Mouse (Mus musculus) c-Kit-positive CD71-negative TER-119-negative erythroid progenitor cells, embryonic 14.5 days (primary cell): ENCODE measurements around the gene Otud3.
"Not testable (repeated sequence)": the region's sequence is repeated elsewhere in the genome, so short reads cannot be mapped to it uniquely, and the experiment has no call there.

Experiments
- DNase-seq: peaks from one replicate; pipeline ENCODE4 v3.0.0-alpha.2; 2013; ENCODE audit warnings: low read depth

Gene Otud3

DNA sequence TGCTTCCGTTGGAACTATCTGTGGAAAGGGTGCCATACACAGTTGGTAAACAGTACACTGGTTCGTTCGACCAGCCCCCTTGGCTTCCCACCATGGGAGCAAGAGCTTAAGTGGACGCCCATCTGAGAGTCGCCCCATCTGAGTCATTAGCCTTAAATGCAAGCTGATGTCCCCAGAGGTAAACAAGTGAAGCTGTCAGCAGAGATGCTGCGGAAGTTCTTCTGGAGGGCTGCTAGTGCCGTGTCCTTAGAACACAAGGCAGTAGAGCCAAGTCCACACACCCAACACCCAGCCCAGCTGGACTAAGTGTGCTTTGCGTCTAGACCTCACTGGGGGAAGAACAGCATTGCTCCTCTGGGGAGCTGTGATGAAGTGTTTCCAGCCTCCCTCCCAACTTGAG lies 24.1 kb downstream of the Otud3 start:
- DNase-seq, result no peak

- DNase-seq, result no peak
Observed at GRCm38 (mm10) chr4:138889165-138889564, 24.6 kb downstream of the Otud3 start.

GRCm38 (mm10) chr4:138884261-138884660 lies 29.5 kb downstream of the Otud3 start:
- DNase-seq, result peak; percentile 84

GRCm38 (mm10) chr4:138882179-138882578 lies 31.6 kb downstream of the Otud3 start:
- no peak for DNase-seq

DNA sequence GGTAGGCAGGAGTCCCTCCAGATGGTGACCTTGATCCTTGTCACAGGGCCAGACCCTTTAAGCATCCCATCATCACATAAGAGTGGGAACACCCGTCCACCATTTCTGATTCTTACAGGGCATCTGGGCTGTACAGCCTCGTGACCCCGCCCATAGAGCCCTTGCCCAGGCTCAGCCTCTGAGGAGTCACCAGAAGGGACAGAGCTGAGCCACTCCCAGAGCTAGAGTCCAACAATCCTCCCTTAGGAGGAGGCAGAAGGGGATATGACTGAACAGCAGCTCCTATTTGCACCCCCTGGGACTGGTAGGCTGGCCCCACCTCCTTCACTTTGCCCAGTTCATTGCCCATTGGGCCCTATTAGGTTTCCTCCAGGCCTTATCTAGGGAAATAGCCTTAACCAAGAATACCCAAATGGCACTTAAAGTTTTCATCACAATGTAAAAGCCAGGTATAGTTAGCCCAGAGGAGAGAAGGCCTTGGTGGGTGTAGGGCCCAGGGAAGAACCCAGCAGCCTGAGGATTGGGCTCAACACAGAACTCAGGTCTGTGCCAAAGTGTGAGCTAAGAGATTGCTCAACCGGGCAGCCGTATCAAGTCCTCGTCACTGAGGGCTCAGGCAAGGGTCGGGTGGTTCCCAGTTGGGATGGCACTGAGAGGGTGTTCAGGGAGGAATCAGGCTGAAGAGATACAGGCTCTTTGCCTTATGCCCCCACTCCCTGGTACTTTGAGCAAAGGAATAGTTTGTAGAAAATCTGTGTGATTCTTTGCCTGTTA lies 32.7 kb downstream of the Otud3 start:
- DNase-seq, result no peak

- no peak for DNase-seq
Observed at GRCm38 (mm10) chr4:138879808-138880207, 33.9 kb downstream of the Otud3 start.

- DNase-seq, result no peak
Observed at GRCm38 (mm10) chr4:138878783-138879182, 35.0 kb downstream of the Otud3 start.

GRCm38 (mm10) chr4:138877731-138878130 lies 36.0 kb downstream of the Otud3 start, which contains the start of gene Pla2g2e:
Gene Pla2g2e (plus strand): TSS chr4:138877942.
- no peak for DNase-seq

DNA sequence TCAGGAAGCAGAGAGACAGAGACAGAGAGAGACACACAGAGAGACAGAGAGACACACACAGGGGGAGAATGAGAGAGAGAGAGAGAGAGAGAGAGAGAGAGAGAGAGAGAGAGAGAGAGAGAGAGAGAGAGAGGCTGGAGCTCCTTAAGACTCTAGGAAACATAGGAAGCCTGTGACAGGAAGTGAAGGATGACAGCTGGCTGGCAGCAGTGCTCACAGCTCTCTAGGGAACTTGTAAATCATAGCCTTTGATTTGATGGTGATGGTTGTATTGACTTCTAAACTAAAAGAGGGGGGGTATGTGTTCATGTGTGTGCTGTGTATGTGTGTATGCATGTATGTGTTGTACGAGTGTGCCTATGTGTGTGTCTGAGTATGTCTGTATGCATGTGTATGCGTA lies 37.8 kb downstream of the Otud3 start:
- no peak for DNase-seq

DNA sequence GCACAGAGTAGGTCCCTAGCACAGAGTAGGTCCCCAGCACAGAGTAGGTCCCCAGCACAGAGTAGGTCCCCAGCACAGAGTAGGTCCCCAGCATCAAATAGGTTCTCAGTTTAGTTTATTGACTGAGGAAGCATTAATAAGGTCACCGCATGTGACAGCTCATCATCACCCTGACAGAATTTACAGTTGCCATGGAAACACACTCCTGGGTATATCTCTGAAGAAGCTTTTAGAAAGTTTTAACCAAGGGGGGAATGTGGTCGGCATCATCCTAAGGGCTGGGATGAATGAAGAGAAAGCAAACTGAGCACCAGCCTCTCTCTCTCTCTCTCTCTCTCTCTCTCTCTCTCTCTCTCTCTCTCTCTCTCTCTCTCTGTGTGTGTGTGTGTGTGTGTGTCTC lies 38.5 kb downstream of the Otud3 start:
- DNase-seq, result not testable (repeated sequence)

GRCm38 (mm10) chr4:138873864-138874263 lies 39.9 kb downstream of the Otud3 start, which contains the start of gene Gm13030:
Gene Gm13030 (minus strand): TSS chr4:138873964.
- no peak for DNase-seq

GRCm38 (mm10) chr4:138868666-138869065 lies 45.1 kb downstream of the Otud3 start:
- DNase-seq, result no peak

DNA sequence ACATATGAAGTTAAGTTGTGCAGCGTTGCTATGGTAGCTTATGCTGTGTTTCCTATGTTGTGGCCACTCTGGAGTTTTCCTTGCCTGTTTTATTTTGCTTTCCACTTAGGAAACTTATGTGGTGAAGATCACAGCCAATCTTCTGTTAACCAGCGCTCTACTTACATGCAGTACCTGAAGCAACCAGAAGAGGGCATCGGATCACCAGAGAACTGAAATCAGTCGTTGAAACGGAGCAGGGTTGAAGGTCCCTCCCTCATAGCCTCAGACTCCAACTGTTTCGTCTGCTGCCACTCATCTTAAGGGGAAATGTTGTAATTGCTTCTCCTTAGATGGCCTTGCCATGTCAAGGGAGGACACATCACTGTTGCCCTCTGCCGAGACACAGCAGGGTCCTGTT lies 47.3 kb downstream of the Otud3 start:
- DNase-seq, result peak; percentile 53

- DNase-seq, result no peak
Observed at GRCm38 (mm10) chr4:138865991-138866390, 47.8 kb downstream of the Otud3 start.

GRCm38 (mm10) chr4:138865092-138865491 lies 48.7 kb downstream of the Otud3 start:
- no peak for DNase-seq

DNA sequence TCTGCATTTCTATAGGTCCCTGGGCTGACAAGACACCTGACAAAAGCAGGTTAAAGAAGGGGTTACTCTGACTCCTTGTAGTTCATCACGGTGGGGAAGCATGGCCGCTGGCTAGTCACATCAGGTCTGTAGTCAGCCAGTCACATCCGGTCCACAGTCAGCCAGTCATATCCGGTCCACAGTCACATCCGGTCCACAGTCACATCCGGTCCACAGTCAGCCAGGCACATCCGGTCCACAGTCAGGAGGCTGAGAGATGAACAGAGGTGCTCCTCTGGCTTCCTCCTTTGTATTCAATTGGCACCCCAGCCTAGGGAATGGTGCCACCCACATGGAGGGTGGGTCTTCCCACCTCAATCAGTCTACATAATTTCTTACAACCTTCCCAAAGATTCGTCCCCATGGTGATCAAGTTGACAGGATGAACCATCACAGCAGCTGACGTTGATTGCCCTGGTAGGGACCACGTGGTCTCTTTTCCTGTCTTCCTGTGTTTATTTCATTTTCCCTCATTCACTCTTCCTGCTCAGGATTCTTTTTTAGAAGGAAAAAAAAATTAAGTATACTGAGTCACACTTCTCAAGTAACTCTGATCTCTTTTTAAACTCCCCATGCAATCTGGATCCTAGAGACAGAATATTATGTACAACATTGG lies 50.3 kb downstream of the Otud3 start, which contains the start of gene Pla2g5:
Pla2g5 (minus strand) TSS at position 139 of the 655 bp plus-strand sequence.
- DNase-seq, result no peak

DNA sequence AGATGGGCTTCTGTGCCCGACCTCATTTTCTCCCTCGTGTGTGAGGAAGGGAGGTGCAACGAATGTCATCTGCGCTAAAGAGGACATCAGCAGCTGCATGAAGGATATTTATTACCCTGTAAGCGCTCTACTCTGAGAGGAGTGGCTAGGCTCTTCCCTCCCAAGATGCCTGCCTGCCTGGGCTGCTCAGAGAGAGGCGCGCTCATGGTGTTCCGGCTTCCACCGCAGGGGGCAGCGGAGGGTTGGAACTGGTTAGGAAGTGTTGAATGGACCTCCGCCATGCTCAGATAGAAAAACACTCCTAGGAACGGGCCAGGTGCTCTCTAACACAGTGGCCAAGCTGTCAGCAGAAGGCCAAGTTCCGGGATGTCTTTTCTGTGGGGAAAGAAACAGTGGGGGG lies 54.0 kb downstream of the Otud3 start:
- DNase-seq, result peak; percentile 43

DNA sequence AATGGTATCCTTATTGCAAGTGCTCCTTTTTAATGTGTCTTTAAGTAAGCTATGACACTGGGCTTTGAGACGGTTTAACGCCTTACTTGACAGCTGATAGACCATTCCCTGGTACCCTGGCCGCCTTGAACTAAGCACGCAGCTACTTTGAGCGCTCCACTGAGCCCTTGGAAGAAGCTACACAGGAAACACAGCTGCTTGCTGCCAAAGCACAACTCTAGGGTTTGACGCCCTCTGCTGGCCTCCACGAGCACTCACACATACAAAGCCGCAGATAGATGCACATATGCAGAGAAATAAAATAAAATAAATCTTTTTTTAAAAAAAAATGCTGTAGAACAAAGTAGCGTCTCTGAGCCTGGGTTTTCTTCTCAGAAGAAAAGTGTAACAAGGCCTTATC lies 54.5 kb downstream of the Otud3 start:
- peak; percentile 32 for DNase-seq

- no peak for DNase-seq
Observed at GRCm38 (mm10) chr4:138858446-138858845, 55.3 kb downstream of the Otud3 start.

- DNase-seq, result no peak
Observed at GRCm38 (mm10) chr4:138857576-138857975, 56.2 kb downstream of the Otud3 start.

DNA sequence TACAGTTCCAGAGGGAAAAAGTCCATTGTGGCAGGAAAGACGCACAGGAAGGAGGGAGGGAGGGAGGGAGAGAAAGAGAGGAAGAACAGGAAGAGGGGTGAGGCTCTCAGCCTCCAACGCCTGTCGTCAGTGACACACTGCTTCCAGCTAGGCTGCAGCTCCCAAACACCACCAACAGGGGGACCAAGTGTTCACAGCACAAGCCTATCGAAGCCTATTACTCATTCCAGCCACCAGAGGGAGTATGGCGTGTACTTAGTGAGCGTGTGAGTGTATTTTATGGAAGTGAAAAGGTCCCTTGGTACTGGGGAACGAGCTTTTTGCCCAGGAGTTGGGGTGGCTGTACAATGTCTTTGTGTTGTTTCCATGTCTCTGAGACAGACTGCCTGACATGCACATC lies 57.3 kb downstream of the Otud3 start:
- peak; percentile 80 for DNase-seq

DNA sequence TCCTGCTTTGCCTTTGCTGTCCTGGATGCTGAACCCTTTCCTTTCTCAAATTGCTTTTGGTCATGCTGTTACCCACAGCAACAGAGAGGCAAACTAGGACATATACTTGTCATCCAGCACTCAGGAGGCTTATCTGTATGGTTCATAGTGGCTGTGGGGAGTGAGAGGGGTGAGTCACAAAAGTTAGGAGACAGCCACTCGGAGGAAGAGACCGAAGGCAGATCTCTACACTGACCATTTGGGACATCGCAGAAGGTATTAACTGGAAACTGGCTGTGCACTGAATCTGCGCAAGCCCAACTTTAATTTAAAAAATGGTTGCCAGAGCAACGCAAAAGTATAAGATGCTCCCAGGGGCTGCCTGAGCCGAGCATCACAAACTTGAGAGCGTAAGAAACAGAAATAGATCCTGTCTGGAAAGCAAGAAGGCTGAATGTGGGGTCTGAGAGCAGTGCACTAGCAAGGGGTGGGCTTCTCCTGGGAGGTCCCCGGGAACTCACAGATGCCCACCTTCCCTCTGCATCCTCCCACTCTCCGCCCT lies 58.6 kb downstream of the Otud3 start:
- no peak for DNase-seq

DNA sequence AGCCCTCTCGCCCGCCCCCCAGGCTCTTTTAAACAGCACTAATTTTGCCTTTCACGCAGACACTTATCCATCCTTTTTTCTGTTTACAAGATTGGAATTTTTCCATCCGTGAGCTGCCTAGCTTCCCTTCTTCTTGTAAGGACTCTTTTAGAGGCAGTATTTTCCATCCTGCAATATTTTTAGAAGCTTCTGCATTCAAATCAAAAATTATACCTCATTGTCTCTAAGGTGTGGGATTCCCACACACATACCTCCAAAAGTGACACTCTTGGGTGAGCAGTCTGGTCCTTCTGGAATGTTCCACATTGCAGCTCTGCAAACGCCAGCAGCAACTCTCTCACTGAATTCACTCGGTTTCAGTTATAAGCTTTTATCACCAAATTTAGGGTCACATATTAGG lies 60.8 kb downstream of the Otud3 start:
- DNase-seq, result no peak
